ENCODE assay signal across 8 mouse cellular contexts in the genomic region with DNA sequence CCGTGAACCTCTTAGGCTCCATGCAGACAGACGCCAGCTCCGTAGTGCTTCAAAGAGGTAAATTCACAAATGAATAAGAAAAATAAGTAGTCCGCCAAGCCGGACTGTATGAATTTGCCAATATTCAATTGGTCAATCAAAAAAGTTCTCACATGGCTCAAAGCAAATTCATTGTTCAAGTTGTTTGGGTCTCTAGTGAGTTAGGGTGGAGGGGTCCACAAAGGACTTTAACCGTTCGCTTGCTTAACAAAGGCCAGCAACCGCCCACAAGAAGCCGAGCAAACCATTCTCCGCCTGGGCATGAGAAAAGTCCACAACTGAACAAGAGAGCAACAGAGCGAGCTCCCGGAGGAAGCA. TPM values are rescaled to one million over a fixed set of nuclear protein-coding genes. Genes with fewer than 3 reads are reported as not detected.
DNase-seq lines count a peak whose midpoint lies in the region; ATAC-seq and TF ChIP-seq lines count a peak whose summit lies in the region.

No protein-coding gene starts in this region.

- TF ChIP-seq EP300 in ES-Bruce4 (IDR thresholded peaks at IDR 0.05; ENCODE audit: insufficient read depth, low read depth, low read length) = no peak

- TF ChIP-seq POLR2A in ES-Bruce4 (IDR thresholded peaks at IDR 0.05; ENCODE audit: insufficient read depth, low read length) = no peak

- H3K9ac ChIP-seq in ES-Bruce4 (ENCODE audit: low read depth, poor library complexity, severe bottlenecking) = peak overlapping the region; percentile 61
- H3K9ac ChIP-seq in forebrain, embryonic 15.5 days (replicated peaks) = peak overlapping the region; percentile 89
- H3K9ac ChIP-seq in liver, embryonic 15.5 days = peak overlapping the region; percentile 30; the same call in 1 of the 2 replicates

- no peak for DNase-seq in heart, embryonic 10.5 days (ENCODE audit: low spot score)
- no peak for DNase-seq in heart, postnatal 4 days
- DNase-seq in urinary bladder, postnatal 10 days (ENCODE audit: low spot score) = no peak
- DNase-seq in left cerebral cortex, adult 18-20 months (ENCODE audit: low spot score in 2 of 2) = no peak

- 8% methylated on average over 12 of the region's 12 CpGs for WGBS in heart, embryonic 10.5 days
- WGBS in forebrain, embryonic 15.5 days = under 1% methylated on average over 12 of the region's 12 CpGs
- WGBS in liver, embryonic 15.5 days (ENCODE audit: insufficient replicate concordance) = 17% methylated on average over 12 of the region's 12 CpGs

- peak overlapping the region; percentile 94 for H3K4me2 ChIP-seq in forebrain, embryonic 15.5 days (replicated peaks)
- H3K4me2 ChIP-seq in liver, embryonic 15.5 days = peak overlapping the region; percentile 64

- peaks cover 12% of the 10 kb centered on the region for H3K4me1 ChIP-seq in heart, embryonic 10.5 days
- H3K4me1 ChIP-seq in ES-Bruce4 (ENCODE audit: control insufficient read depth, insufficient read depth, low read length) = no peaks in the 10 kb centered on the region
- H3K4me1 ChIP-seq in forebrain, embryonic 15.5 days = peaks cover 23% of the 10 kb centered on the region
- peaks cover 3% of the 10 kb centered on the region for H3K4me1 ChIP-seq in liver, embryonic 15.5 days (replicated peaks)

- H3K4me3 ChIP-seq in heart, embryonic 10.5 days = peak overlapping the region; percentile 75
- peak overlapping the region; percentile 56 for H3K4me3 ChIP-seq in ES-Bruce4 (ENCODE audit: low read depth, low read length)
- peak overlapping the region; percentile 64 for H3K4me3 ChIP-seq in forebrain, embryonic 15.5 days
- H3K4me3 ChIP-seq in liver, embryonic 15.5 days (replicated peaks) = peak overlapping the region; percentile 56

- no peak for TF ChIP-seq CTCF in ES-Bruce4 (IDR thresholded peaks at IDR 0.05; ENCODE audit: low read depth, low read length)

- peak; percentile 46 for ATAC-seq in forebrain, embryonic 15.5 days (replicated peaks)
- ATAC-seq in liver, embryonic 15.5 days (ENCODE audit: insufficient read depth) = no peak
- no peak for ATAC-seq in CD4-positive, CD25-positive, alpha-beta regulatory T cell, adult 4 months

- no peaks in the 10 kb centered on the region for H3K9me3 ChIP-seq in heart, embryonic 10.5 days
- no peaks in the 10 kb centered on the region for H3K9me3 ChIP-seq in ES-Bruce4 (replicated peaks; ENCODE audit: control insufficient read depth, insufficient read depth, low read length, poor library complexity, severe bottlenecking)
- no peaks in the 10 kb centered on the region for H3K9me3 ChIP-seq in forebrain, embryonic 15.5 days
- H3K9me3 ChIP-seq in liver, embryonic 15.5 days (replicated peaks) = no peaks in the 10 kb centered on the region

- H3K36me3 ChIP-seq in heart, embryonic 10.5 days = no peaks in the 10 kb centered on the region
- H3K36me3 ChIP-seq in ES-Bruce4 (ENCODE audit: control insufficient read depth, insufficient read depth, low read length, poor library complexity, severe bottlenecking) = no peaks in the 10 kb centered on the region
- H3K36me3 ChIP-seq in forebrain, embryonic 15.5 days = no peaks in the 10 kb centered on the region
- H3K36me3 ChIP-seq in liver, embryonic 15.5 days (replicated peaks) = no peaks in the 10 kb centered on the region

- H3K27me3 ChIP-seq in heart, embryonic 10.5 days (ENCODE audit: insufficient read depth, poor library complexity, severe bottlenecking) = peaks cover 15% of the 10 kb centered on the region; the same call in 1 of the 2 replicates
- H3K27me3 ChIP-seq in ES-Bruce4 (ENCODE audit: control insufficient read depth, insufficient read depth, low read length, poor library complexity, severe bottlenecking) = peaks cover 3% of the 10 kb centered on the region; the same call in 1 of the 2 replicates
- no peaks in the 10 kb centered on the region for H3K27me3 ChIP-seq in forebrain, embryonic 15.5 days
- H3K27me3 ChIP-seq in liver, embryonic 15.5 days = peaks cover 51% of the 10 kb centered on the region

- peak overlapping the region; percentile 90 for H3K27ac ChIP-seq in heart, embryonic 10.5 days
- H3K27ac ChIP-seq in ES-Bruce4 (ENCODE audit: insufficient read depth, low read length) = no peak overlapping the region
- peak overlapping the region; percentile 82 for H3K27ac ChIP-seq in forebrain, embryonic 15.5 days (replicated peaks)
- no peak overlapping the region for H3K27ac ChIP-seq in liver, embryonic 15.5 days (replicated peaks)

RNA-seq across cellular contexts. Expression of a gene that starts 1.7 kb away (rescaled TPM):
- polyA plus RNA-seq in heart, embryonic 10.5 days (2016; fragmentation: Nextera tagmentation; extraction: Ambion mirVana) = 18.6 and 32.5 TPM in 2 replicates
- total RNA-seq in heart, postnatal 4 days (2021) = 1 to 10 TPM; 3.8 to 4.3 TPM
- 33.6 and 44.5 TPM in 2 replicates for polyA plus RNA-seq in ES-Bruce4 (2011; ENCODE audit: insufficient read depth, insufficient read length, low read depth, missing spikeins)
- 37.0 and 40.1 TPM in 2 replicates for polyA plus RNA-seq in forebrain, embryonic 15.5 days (2015; fragmentation: Nextera tagmentation; extraction: Ambion mirVana)
- polyA plus RNA-seq in liver, embryonic 15.5 days (2015; fragmentation: Nextera tagmentation; extraction: Ambion mirVana) = 15.7 and 17.6 TPM in 2 replicates
- total RNA-seq in left cerebral cortex, adult 18-20 months (2021) = 10 to 100 TPM in 1 of 2 experiments, 1 to 10 TPM in 1; 9.5 to 14.3 TPM
- 1 to 10 TPM in 1 of 2 experiments, under 1 TPM in 1; 0.69 to 1.4 TPM for polyA plus RNA-seq in CD4-positive, CD25-positive, alpha-beta regulatory T cell, adult 4 months (2017; shearing (Covaris generic))

Comparison
In these comparisons a context has a peak if more than half of its experiments do, and no peak if none do; other contexts are left out.
1. H3K27ac ChIP-seq: peak in heart, embryonic 10.5 days (single experiment) and forebrain, embryonic 15.5 days (single experiment); none in ES-Bruce4 (single experiment) and liver, embryonic 15.5 days (single experiment).
2. H3K9ac ChIP-seq: peak in every context shown above with its lines; median percentile 89 in forebrain, embryonic 15.5 days; 61 in ES-Bruce4; 30 in liver, embryonic 15.5 days.
3. Peak in every context shown above with its lines, with median percentiles within 50 percentile points of each other: H3K4me3 ChIP-seq.